Mouse (Mus musculus) cerebellum, adult 2 months (tissue): Measurements from ENCODE around the gene Emcn. TPM values are rescaled to one million over a fixed set of nuclear protein-coding genes. Genes with fewer than 3 reads are reported as not detected.

Experiments
- DNase-seq, 2 experiments: peaks; one replicate each; pipeline ENCODE4 v3.0.0; 2021
- H3K27ac ChIP-seq: fragments of 200-500 bp; 2 replicates; pipeline ENCODE4 v1.5.1; 2012; ENCODE audit warnings: low read length, control low read depth, inconsistent platforms; ENCODE audit not compliant: insufficient read depth
- H3K27me3 ChIP-seq: fragments of 200-500 bp; 2 replicates; pipeline ENCODE4 v1.6.1; 2012; ENCODE audit warnings: inconsistent platforms, mild to moderate bottlenecking, low read length, moderate library complexity; ENCODE audit not compliant: control insufficient read depth, insufficient read depth
- H3K4me1 ChIP-seq: fragments of 200-500 bp; 2 replicates; pipeline ENCODE4 v1.6.1; 2011; ENCODE audit warnings: low read length; ENCODE audit not compliant: control insufficient read depth, insufficient read depth
- H3K4me3 ChIP-seq: fragments of 200-500 bp; replicated peaks from 2 replicates; pipeline ENCODE3; 2011; ENCODE audit warnings: mild to moderate bottlenecking, low read depth, low read length, control low read depth; ENCODE audit not compliant: insufficient read depth
- CTCF ChIP-seq: fragments of 200-500 bp; IDR thresholded peaks from 2 replicates; pipeline ENCODE4 v1.5.1; 2011; ENCODE audit warnings: low read depth, mild to moderate bottlenecking, control low read depth, low read length, moderate library complexity, borderline replicate concordance; ENCODE audit not compliant: insufficient read depth
- POLR2A ChIP-seq: fragments of 200-500 bp; IDR thresholded peaks from 2 replicates; pipeline ENCODE4 v1.6.1; 2011; ENCODE audit warnings: low read length, control low read depth, borderline replicate concordance; ENCODE audit not compliant: insufficient read depth
- WGBS: fragments of 180-500 bp; shearing (Covaris S2); methylation state at CpG from one replicate; pipeline ENCODE4 v1.1.7; 2018; 5-methylcytosine and 5-hydroxymethylcytosine counted together
- polyA plus RNA-seq: library from polyadenylated mRNA; depleted of rRNA; stranded (reverse); fragments of >200 nt; gene quantifications from 2 replicates; pipeline ENCODE4 v1.2.3, GENCODE M21; 2012

The Emcn gene
- polyA plus RNA-seq, 1 experiment: 16.9 TPM

- Histone ChIP-seq H3K4me1 (peaks cover 2% of the 10 kb centered on the region; the same call in 1 of the 2 replicates), H3K4me3 (no peak overlapping the region), H3K27ac (no peak overlapping the region), H3K27me3 (no peaks in the 10 kb centered on the region)
- TF ChIP-seq CTCF: no peak
- no peak for DNase-seq
- 52% methylated on average over 7 of the region's 7 CpGs for WGBS
Observed at GRCm38 (mm10) chr3:137479761-137480339, 139.0 kb downstream of the Emcn start.

- TF ChIP-seq CTCF: no peak
- TF ChIP-seq POLR2A: no peak
- H3K4me3 ChIP-seq: no peak overlapping the region
- DNase-seq: no peak
- H3K27ac ChIP-seq: no peak overlapping the region
- H3K4me1 ChIP-seq: peaks cover 2% of the 10 kb centered on the region; the same call in 1 of the 2 replicates
- H3K27me3 ChIP-seq: no peaks in the 10 kb centered on the region
Observed at GRCm38 (mm10) chr3:137481157-137481556, 140.3 kb downstream of the Emcn start.
